Mouse (Mus musculus) right cerebral cortex, adult 2 months (tissue): Measurements from ENCODE around the gene Mamdc4.
A peak's percentile ranks its signal among the peaks of the same experiment; 100 is the strongest.

Experiments used
- DNase-seq, 2 experiments: peaks; one replicate each; pipeline ENCODE4 v3.0.0; 2021 to 2022; ENCODE audit warnings: low spot score in 2 of 2

Mamdc4 gene

GRCm38 (mm10) chr2:25574579-25575431 lies at the start of gene Mamdc4, which contains the start of gene Phpt1:
TSS of gene Mamdc4 (minus strand) at chr2:25574845.
TSS of gene Phpt1 (minus strand) at chr2:25575224.
- DNase-seq = peak; percentile 93 to 98

- peak; percentile 87 to 89 for DNase-seq
Observed at GRCm38 (mm10) chr2:25621229-25622200, 46.9 kb upstream of the Mamdc4 start, which contains the start of gene Tmem141. TSS of gene Tmem141 (minus strand) at chr2:25622005.

GRCm38 (mm10) chr2:25620852-25621228 lies 46.2 kb upstream of the Mamdc4 start:
- no peak for DNase-seq

- no peak for DNase-seq
Observed at GRCm38 (mm10) chr2:25620386-25620785, 45.7 kb upstream of the Mamdc4 start.

GRCm38 (mm10) chr2:25617578-25617977 lies 42.9 kb upstream of the Mamdc4 start, which contains the start of gene Ccdc183:
TSS of gene Ccdc183 (minus strand) at chr2:25617678.
- no peak for DNase-seq

GRCm38 (mm10) chr2:25616398-25616797 lies 41.8 kb upstream of the Mamdc4 start:
- DNase-seq = no peak

DNA sequence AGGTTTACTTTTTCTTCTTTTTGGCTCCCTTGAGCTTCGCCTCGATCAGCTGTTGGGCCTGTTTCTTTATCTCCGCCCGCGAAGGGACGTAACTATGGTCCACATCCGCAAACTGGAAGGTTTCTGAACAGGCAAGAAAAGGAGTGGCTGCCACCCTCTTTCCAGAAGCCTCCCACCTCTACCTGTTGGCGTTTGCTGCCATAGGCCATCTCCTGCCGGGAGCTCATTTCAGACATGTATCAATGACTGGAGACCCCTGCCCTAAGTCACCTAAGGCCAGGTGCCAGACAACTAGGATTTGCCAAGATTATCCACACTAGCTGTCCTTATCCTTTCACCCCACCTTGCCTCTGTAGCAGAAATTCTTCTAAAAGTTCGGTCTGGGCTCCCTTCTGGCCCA lies 34.0 kb upstream of the Mamdc4 start:
- DNase-seq = no peak

DNA sequence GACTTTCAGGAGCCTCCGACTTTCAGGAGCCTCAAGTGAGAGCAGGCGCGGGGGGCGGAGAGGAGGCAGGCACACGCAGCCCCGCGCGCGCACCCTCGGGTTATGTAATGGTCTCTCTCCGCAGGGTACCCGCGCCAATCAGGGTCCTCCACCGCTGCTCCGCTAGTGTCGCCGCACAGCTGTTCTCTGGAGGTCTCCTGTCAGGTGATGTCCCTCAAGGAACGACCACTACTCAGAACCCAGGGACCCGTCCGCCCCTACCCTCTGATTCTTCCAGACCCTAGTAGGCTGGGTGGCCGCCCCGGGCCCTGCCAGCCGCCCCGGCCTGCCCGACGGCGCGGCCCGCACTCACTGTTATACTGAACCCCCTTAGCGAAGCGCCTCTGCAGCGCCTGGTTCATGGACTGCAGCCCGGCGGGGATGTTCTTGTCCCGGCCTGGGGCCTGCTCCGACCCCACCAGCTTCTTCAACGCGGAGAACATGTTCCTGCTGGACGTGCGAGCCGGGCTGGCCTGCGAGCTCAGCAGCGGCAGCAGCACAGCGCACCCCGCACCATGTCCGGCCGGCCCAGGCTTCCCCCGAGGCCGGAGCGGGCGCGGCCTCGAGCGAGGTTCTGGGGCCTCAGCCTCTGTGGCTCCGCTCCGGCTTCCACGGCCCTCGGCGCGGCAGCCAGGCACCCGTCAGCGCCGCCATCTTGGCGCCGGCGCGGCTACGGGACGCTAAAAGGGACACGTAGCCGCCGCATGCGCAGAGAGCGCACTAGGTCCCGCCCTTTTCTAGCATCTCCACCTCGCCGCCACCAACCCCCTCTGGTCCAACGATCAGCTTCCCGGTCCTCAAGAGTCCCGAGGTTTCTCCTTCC lies 33.3 kb upstream of the Mamdc4 start, which contains the start of gene Rabl6:
TSS of gene Rabl6 (minus strand) at position 761 of the 862 bp plus-strand sequence.
- peak; percentile 89 to 92 for DNase-seq

GRCm38 (mm10) chr2:25602526-25602925 lies 27.9 kb upstream of the Mamdc4 start:
- no peak for DNase-seq

GRCm38 (mm10) chr2:25600037-25600436 lies 25.4 kb upstream of the Mamdc4 start:
- DNase-seq = no peak

GRCm38 (mm10) chr2:25598749-25599148 lies 24.1 kb upstream of the Mamdc4 start:
- no peak for DNase-seq

GRCm38 (mm10) chr2:25596765-25597510 lies 22.3 kb upstream of the Mamdc4 start:
- no peak for DNase-seq

DNA sequence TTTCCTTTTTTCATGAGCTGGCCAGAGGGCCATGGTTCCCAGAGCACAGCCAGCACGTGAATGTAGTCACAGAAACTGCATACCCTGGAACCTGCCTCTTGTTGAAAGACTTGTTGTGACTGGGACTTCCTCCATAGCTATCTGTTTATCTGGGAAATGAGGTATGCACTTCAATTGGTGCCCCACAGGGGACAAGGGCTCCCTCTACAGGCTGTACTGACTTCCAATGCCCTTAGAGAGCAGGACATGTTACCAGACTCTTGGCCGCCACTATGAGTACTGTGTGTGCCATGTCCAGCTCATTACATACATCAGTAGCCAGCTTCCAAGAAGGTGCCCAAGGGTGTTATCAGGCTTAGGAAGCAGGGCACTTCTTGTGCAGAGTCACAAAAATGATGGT lies 17.2 kb upstream of the Mamdc4 start:
- peak in 1 of 2 experiments; percentile 57 for DNase-seq

DNA sequence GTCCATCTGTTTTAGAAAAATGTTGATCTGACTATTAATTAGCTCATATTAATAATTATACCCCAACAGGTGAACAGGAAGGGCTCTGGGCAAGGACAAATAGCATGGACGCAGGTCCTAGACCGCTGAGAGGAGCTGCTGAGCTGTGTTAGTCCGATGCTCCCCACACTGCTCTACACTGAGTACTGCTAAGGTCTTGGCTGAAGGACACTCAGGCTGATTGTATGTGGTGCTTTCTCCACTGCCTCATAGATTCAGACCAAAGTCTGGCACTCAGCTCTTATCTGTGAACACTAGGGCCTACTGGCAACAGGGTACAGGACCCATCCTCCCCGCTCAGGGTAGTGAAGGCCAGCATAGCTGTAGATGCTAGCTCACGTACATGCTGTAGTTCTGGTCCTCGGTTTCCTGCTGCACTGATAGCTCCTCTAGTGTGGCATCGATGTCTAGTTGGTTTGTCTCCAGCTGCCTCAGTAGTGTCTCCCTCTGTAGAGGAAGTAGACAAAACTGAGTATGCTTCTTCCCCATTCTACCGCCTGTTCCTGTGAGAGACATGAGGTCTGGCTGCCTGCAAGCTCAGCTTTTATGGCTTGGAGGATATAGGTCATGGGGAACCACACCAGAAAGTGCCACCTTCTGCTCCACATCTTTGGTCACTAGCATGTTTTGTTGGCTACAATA lies 13.7 kb upstream of the Mamdc4 start:
- DNase-seq = no peak

DNA sequence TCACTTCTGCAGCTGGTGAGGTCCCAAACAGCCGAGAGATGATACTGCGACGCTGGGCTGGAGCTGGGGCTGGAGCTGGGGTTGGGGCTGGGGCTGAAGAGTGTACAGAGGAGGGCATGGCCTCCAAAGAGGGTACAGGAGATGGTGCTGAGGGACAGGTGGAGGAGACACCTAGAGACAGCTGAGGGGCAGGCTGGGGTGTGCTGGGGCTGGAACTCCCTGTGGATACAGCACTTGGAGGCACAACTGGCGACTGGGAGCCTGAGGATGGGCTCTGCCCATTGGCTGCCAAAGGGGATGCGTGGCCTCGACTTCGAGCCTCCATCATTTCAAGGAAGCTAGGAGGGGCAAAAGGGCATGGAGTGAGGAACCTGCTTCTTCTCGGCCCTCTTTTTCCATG lies 12.6 kb upstream of the Mamdc4 start:
- no peak for DNase-seq

DNA sequence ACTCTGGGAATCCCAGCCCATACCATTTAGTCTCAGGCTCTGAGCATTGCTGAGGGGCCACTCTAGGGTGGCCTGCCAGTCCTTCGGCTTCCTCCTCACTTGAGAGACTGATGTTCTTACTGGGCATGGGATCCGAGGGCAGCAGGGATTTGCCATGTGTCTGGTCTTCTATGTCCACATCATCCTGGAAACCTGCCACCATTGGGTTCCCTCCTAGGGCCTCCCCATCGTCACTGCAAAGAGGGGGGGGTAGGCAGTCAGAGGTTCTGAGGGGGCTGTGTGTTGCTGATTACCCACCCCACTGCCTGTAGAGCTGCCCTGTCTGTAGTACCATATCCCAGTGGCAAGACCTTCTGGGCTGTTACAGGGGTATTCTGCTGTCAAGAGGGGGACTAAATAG lies 11.0 kb upstream of the Mamdc4 start:
- no peak for DNase-seq

- no peak for DNase-seq
Observed at GRCm38 (mm10) chr2:25584856-25585255, 10.2 kb upstream of the Mamdc4 start.

DNA sequence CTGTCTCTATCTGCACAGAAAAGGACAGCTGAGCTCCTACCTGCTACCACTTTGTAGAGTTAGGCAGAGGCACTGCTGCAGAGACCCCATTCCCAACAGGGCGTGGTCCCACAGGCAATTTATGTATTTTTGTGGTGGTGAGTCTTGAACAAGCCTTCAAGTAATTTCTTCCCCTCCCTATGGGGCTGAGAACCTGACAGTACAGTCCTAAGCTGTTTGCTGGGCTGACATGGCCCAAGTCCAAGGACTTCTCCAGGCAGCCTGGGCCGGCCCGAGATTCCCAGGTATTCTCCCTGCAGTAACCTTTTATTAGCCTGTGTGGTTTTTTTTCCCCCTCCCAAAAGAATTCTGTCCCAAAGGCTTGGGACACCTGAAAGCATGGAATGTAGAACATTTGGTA lies 9.5 kb upstream of the Mamdc4 start:
- DNase-seq = no peak

GRCm38 (mm10) chr2:25583571-25583970 lies 8.9 kb upstream of the Mamdc4 start:
- no peak for DNase-seq

- DNase-seq = no peak
Observed at GRCm38 (mm10) chr2:25583120-25583481, 8.5 kb upstream of the Mamdc4 start.
